Mouse (Mus musculus) CD4-positive, CD25-positive, alpha-beta regulatory T cell, adult 9 weeks (primary cell): Measurements from ENCODE around the gene Ctnnd1. TPM values are rescaled to one million over a fixed set of nuclear protein-coding genes. Genes with fewer than 3 reads are reported as not detected.

Experiments used
- polyA plus RNA-seq: library from polyadenylated mRNA; unstranded; fragments of 100-300 nt; shearing (Covaris generic); gene quantifications from one replicate; pipeline ENCODE4 v1.2.1, GENCODE M21; 2017

The Ctnnd1 gene
- polyA plus RNA-seq, result 2.3 TPM

GRCm38 (mm10) chr2:84650464-84651195 is at the start of gene Ctnnd1:
Gene Ctnnd1, minus strand, starts transcription at chr2:84650765.

GRCm38 (mm10) chr2:84679016-84679415 is 28.5 kb upstream of the Ctnnd1 start, which contains the start of gene Tmx2:
Gene Tmx2, minus strand, starts transcription at chr2:84679140.

GRCm38 (mm10) chr2:84677968-84678880 is 27.7 kb upstream of the Ctnnd1 start, which contains the start of the genes Gm28635 and Med19:
Gene Gm28635, minus strand, starts transcription at chr2:84678041.
Gene Med19, plus strand, starts transcription at chr2:84678402.

GRCm38 (mm10) chr2:84670569-84670933 is 20.0 kb upstream of the Ctnnd1 start, which contains the start of gene Selenoh:
Gene Selenoh, minus strand, starts transcription at chr2:84670770.

GRCm38 (mm10) chr2:84658806-84659205 is 8.2 kb upstream of the Ctnnd1 start, which contains the start of gene Btbd18:
Gene Btbd18, plus strand, starts transcription at chr2:84659079.

Other genes starting within 250 kb of the Ctnnd1 start
- 41.3 TPM for gene Calcrl, start 225.4 kb downstream of the Ctnnd1 start, polyA plus RNA-seq
- 15.4 TPM for gene Tfpi, start 174.0 kb downstream of the Ctnnd1 start, polyA plus RNA-seq
- gene Btbd18, start 8.3 kb upstream of the Ctnnd1 start, polyA plus RNA-seq, result 0.30 TPM
- 102 TPM for gene Selenoh, start 20.0 kb upstream of the Ctnnd1 start, polyA plus RNA-seq
- not detected for gene Gm28635, start 27.3 kb upstream of the Ctnnd1 start, polyA plus RNA-seq
- gene Med19, start 27.6 kb upstream of the Ctnnd1 start, polyA plus RNA-seq, result 42.9 TPM
- gene Tmx2, start 28.4 kb upstream of the Ctnnd1 start, polyA plus RNA-seq, result 115 TPM
- 23.3 TPM for gene Zdhhc5, start 64.4 kb upstream of the Ctnnd1 start, polyA plus RNA-seq
- 69.3 TPM for gene Clp1, start 76.6 kb upstream of the Ctnnd1 start, polyA plus RNA-seq
- 1.2 TPM for gene Ypel4, start 83.3 kb upstream of the Ctnnd1 start, polyA plus RNA-seq
- gene Gm19426, start 92.9 kb upstream of the Ctnnd1 start, polyA plus RNA-seq, result not detected
- gene Serping1, start 124.7 kb upstream of the Ctnnd1 start, polyA plus RNA-seq, result not detected
- 53.5 TPM for gene Ube2l6, start 148.1 kb upstream of the Ctnnd1 start, polyA plus RNA-seq
- not detected for gene Smtnl1, start 171.9 kb upstream of the Ctnnd1 start, polyA plus RNA-seq
- 37.3 TPM for gene Timm10, start 176.2 kb upstream of the Ctnnd1 start, polyA plus RNA-seq
- 8.3 TPM for gene Slc43a1, start 188.1 kb upstream of the Ctnnd1 start, polyA plus RNA-seq
- gene Rtn4rl2, start 235.9 kb upstream of the Ctnnd1 start, polyA plus RNA-seq, result not detected